Mouse (Mus musculus) testis, adult 2 months (tissue): ENCODE measurements around the gene Gdpd5.

ENCODE experiments used
- CTCF ChIP-seq: fragments of 200-500 bp; IDR thresholded peaks from 2 replicates; pipeline ENCODE4 v1.5.1; 2012; ENCODE audit warnings: low read depth, mild to moderate bottlenecking, inconsistent platforms, low read length, moderate library complexity; ENCODE audit not compliant: control insufficient read depth, insufficient read depth, insufficient replicate concordance
- POLR2A ChIP-seq: fragments of 200-500 bp; IDR thresholded peaks from 2 replicates; pipeline ENCODE4 v1.6.1; 2012; ENCODE audit warnings: low read depth, mild to moderate bottlenecking, inconsistent platforms, low read length, moderate library complexity; ENCODE audit not compliant: control insufficient read depth

GRCm38 (mm10) chr7:99484679-99485078 is 103.5 kb downstream of the Gdpd5 start:
- TF ChIP-seq CTCF: no peak
- TF ChIP-seq POLR2A: no peak
